Mouse (Mus musculus) adrenal gland, postnatal 25 days (tissue): ENCODE measurements around the gene Umps. TPM values are rescaled to one million over a fixed set of nuclear protein-coding genes. Genes with fewer than 3 reads are reported as not detected.

Experiments used
- DNase-seq: peaks from one replicate; pipeline ENCODE4 v3.0.0; 2021; ENCODE audit warnings: mixed read lengths
- long read RNA-seq: library from polyadenylated mRNA; stranded (forward); transcript quantifications from one replicate; pipeline ENCODE4 v2.0.0, GENCODE M21; 2021
- total RNA-seq: library from RNA; stranded (reverse); gene quantifications from 2 replicates; pipeline ENCODE4 v1.2.3, GENCODE M21; 2021

Gene Umps
- total RNA-seq, result 48.2 and 55.5 TPM in 2 replicates
- long read RNA-seq, transcript Umps-201 (6 exons, 3,484 nt), result major isoform, 117 of 132 reads
- long read RNA-seq, partial matches to known transcripts, result 3 of 132 reads
- long read RNA-seq, other reads (novel, unspliced or antisense), result 10 of 132 reads

DNA sequence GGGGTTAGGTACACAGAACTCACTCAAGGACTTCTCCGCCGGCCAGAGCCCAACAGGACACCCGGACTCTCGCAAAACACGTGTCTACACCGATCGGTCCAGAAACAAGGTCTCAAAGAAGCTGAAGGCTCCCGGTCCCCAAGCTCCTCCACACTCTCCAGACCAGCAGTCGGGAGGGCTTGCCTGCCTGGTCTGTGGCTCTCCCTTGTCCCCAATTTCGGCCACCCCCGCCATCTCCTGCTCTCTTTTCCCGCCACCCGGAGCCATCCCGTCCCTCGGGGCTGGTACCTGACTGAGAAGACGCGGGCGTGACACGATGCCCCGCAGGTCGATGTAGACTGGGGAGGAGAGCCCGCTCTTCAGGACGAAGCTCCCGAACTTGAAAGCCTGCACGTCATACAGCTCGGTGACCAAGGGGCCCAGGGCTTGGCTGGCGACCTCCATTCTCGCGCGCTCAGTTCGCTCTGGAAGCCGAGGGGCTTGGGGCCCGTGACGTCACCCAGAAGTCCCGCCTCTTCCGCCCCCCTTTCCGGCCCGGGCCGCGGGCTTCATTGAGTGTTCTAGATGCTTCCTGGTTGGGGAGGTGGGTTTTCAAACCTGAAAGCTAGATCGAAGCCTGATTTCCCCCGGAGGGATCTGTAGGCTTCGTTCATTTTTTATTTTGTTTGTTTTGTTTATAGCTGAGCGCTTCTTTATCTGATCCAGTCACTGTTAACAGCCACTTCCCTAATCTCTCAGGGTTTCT is at the start of gene Umps:
Gene Umps, minus strand, starts transcription at position 501 of the 745 bp plus-strand sequence.
- DNase-seq, result peak; percentile 84

DNA sequence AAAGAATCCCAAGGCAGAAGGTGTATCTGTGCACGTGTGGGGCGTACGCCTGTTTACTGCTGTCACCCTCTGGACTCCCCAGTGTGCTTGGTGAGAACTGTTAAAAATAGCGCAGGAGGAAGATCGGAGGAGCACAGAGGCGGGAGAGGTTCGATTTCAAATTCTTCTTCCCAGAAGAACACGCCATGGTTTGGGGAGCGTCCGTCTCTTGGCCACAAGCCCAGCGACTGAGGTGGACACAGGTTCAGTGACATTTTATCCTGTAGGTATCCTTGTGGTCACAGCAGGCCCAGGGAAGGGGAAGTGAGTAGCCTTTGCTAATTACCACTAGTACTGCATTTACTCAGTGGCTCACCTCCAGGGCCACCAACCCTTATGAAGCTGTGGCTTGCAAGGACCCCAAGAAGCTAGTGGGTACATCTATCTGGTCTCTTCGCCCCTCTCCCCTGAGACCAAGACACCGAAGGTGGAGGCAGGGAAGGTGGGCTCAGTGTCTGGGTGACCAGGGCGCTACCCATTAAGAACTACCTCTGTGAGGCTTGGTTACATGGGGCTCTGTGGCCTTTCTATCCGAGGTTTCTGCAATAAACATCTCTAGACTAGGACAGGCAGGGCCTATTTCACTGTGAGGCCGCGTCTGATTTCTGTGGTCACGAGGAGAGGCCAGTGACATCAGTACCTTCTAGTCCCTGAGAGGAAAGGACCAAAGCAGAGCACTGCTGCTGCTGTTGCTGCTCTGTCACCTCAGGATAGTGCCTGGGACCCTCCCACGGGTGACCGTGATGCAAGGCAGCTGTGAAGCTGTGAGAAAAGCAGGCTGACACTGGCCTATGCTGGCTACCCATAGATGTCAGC is 45.4 kb upstream of the Umps start:
- DNase-seq, result no peak

DNA sequence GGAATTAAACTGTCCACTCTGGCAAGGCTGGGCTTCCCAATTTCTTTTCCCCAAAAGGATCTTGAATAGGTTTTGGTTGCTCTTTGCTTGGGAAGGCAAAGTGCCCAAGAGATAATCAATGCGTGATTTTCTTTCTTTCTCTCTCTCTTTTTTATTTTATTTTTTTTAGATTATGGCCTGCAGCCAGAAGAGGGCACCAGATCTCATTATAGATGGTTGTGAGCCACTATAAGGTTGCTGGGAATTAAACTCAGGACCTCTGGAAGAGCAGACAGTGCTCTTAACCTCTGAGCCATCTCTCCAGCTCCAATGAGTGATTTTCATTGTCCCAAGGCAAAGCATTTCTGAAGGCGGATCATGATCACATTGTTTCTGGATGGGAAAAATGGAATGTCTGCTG is 42.7 kb upstream of the Umps start:
- no peak for DNase-seq

DNA sequence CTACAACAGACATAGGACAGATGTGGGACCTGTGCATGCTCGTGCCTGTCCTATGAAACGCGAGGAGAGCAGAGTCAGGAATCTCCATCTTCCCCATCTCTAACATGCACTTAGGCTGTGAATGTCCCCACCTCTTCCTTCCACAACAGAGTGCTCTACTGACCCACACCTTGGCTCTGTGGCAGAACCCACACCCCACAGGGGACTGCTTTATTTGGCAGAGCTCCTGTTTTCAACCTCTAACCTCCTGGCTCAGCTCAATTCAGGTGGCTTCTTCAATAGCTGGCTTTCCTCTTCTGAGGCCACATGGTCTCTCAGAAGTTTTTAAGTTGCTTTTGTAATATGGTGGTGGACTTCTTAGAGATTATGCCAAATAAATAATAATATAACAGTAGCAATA is 39.1 kb upstream of the Umps start:
- DNase-seq, result no peak

DNA sequence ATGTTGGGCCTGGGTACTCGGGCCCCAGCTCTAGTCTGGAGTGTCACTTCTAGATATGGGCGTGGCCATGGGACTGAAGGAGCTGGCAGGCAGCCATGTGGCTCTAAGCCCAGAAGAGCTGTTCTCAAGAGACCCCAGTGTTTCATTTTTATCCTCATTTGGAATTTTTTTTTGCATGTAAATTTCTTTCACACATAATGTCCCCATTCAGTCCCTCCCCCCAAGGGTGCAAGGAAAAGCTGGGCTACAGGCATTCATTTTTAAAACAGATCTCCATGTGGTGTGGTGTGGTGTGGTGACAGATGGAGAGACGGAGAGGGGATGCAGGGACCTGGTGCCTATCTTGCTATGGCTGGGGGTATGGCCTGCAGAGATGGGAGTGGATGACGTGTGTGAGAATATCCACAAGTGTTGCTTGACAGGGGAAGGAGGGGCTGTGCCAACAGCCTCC is 37.3 kb upstream of the Umps start:
- no peak for DNase-seq

DNA sequence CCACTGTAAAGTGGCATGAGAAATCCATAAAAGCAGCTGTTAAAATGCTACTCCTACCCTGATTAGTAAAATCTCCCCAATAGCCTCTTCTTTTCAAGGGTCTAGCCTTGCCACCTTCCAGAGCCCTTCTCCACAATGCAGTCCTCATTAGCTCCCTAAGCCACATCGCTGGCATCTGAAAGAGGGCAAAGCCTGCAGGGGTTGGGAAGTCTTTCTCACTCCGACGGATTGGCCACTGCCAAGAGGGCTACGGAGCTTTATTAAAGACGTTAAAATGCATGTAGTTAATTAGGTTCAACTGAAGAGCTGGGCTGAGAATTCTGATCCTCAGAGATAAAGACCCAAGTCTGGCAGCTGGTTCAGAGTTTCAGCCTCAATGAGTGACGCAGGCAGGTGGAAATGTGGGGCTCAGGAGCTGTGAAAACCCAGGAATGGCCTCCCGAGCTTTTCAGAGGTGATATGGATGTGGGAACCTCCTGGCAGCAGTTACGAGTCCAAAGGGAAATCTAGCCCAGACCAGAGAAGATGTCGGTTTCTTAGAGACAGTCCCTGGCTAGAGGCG is 36.8 kb upstream of the Umps start:
- no peak for DNase-seq

DNA sequence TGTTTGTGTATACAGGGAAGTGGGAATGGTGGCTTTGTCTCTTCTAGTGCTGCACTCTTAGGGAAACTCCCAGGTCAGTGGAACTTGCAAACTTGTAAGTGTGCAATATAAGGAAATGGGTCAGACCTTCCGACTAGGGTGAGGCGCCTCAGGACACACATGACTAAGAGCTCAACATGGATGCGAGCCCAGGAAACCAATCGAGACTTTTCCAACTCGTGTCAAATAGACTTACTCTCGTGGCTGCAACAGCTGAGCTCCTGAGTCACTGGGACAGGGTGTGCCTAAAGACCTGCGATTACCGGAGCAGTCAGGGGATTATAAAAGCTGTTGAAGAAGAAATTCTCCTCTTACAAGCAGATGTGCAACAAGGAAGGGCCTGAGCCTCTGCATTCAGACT is 33.9 kb upstream of the Umps start:
- DNase-seq, result no peak

DNA sequence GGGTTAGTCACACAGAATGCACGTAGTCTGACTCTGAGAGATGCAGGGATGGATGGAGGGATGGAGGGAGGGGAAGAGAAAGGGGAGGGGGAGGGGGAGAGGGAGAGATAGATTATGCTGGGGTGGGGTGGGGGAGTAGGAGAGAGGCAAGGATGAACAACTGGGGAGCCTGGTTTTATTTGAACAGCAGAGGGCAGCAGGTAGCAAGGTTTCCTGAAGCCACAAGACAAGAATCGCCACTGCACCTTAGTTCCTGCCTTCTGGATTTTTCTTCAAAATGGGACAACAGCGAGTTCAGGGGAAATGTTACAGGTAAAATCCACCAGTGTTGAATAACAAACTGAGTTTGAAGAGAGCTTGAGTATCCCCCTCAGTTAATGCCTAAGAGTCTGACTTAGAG is 32.5 kb upstream of the Umps start:
- DNase-seq, result peak; percentile 30

DNA sequence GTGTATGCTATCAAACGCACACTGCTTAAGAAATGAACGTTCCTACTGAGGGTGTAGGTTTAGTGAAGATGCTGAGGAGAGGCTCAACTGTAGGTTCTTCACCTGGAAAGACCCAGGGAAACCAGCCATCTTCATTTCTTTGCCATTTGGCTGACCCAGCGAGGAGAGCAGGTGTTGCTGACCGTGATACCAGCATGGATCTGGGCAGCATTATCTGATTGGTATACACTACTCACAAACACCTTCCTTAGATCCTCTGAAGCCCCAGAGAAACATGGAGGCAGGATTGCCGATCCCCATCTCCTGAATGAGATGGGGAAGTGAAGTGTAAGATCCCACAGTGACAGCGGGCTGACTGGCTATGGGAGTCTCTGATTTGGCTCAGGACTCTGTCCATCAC is 31.2 kb upstream of the Umps start:
- DNase-seq, result no peak

DNA sequence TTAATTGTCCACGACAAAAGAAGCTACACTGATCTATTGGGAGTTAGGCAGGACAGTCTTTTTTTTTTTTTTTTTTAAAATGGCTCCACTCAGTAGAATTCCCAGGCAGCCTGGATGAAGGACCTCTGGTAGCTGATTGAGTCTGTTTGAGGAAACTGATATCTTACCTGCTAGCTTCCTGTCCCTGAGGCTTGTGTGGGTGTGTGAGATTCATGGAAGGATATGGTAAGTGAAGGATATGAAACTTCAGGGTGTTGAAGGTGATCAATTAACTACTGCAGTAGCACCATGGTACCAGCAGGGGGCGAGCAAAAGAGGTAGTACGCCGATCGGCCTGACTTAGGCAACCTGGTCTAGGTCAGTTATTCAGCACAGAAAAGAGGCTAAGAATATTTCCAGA is 29.2 kb upstream of the Umps start:
- DNase-seq, result peak; percentile 51

DNA sequence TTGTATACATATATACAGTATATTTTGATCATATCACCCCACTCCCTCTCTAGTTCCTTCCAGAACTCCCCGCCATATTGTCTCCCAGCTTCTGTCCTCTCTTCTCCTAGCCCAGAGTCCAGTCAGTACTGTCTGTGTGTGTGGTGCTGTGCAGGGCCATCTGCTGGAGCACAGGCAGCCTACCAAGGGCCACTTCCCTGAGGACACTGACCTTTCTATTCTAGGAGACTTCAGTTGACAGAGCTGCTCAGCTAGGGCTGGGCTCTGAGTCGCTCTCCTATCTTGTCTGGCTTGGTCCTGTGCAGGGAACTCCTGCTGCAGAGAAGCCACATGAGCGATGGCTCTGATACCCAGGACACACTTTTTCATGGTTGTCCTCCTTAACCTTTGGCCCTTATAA is 28.7 kb upstream of the Umps start:
- no peak for DNase-seq

DNA sequence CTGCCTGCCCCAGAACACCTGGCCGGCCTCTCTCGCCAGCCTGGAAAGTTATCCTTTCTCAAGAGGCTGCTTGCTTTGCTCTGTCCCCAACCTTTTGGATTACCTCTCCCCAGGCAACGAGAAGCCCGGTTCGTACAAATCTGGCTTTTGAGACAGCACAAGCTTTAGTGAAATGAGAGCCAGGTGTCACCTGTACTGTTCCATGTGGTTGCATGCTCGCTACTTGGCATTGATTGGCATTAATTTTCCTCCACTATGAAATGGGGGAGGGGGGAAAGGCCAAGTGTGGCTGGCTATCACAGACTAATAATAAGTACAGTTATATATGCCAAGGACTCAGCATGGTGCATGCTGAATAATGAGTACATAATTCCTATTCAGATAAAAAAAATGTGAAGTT is 27.5 kb upstream of the Umps start:
- no peak for DNase-seq

DNA sequence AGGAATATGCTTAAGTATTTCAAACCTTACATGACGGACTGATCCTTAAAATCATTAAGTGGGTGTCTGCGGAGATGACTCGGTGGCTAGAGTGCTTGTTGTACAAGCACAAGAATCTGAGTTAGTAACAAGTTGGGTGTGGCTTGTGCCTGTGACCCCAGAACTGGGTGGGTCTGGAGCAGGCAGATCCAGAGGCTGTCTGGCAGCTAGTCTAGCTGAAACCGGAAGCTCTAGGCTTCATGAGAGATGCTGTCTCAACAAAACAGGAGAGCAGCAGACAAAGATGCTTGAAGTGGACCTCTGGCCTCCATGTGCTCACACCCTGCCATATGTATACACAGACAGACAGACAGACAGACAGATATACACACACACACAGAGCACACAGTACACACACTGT is 23.9 kb upstream of the Umps start:
- no peak for DNase-seq

DNA sequence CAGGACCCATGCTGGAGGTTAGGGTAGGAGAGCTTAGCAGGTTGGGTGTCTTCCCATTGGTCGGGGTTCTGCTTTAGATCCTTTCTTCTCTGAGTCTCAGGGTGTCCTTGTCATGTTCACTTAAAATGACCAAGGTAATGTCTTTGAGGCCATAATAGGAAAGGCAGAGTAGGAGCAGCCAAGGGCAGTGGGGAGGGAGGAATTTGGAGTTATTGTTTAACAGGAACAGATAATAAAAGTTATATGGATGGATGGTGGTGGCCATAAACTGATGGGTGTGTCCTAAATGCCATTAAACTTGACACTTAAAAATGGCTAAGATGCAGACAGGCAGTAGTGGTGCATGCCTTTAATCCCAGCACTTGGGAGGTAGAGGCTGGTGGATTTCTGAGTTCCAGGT is 22.3 kb upstream of the Umps start:
- no peak for DNase-seq

DNA sequence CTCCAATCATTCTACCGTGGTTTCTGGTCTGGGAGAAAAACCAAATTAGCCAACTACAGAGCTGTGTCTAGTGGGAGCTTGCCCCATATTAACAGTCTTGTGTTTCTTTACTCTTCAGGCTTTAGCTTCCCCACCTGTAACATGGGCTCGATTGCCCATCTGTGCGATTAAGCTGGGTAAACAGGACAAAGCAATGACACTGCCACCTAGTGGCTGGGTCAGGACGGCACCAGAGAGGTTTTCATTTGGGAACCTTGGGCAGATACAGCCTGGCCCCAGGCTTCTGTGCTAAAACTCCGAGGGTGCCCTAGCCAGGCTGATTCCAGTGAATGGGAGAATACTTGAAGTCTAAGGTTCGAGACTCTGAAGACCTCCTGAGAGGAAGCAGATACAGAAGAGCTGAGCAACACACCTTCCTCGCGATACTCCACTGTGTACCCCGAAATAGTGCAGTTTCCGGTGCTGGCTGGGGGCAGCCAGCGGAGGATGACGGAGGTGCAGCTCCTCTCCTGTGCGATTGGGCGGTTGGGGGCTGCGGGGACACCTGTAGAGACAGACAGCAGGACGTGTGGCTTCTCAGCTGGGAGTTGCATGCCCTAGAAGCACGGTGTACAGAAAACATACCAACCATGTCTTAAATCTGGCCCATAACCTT is 21.6 kb upstream of the Umps start:
- DNase-seq, result peak; percentile 67

DNA sequence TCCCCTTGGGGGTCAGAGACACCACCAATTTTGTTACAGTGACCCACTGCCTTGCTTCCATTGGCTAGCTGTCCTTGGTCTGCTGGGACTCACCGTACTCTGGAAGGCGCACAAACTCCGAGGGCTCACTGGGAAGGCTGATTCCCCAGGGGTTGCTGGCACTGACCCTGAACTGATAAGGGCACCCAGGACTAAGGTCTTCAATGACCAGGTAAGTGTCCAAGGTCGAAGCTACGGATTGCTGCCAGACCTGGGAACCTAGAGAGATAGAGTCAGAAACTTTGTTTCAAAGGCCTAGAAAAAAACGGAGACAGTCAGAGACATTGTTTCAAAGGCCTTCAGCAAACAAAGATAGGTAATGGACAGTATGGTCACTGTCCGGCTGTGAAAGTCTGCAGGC is 20.2 kb upstream of the Umps start:
- DNase-seq, result no peak

DNA sequence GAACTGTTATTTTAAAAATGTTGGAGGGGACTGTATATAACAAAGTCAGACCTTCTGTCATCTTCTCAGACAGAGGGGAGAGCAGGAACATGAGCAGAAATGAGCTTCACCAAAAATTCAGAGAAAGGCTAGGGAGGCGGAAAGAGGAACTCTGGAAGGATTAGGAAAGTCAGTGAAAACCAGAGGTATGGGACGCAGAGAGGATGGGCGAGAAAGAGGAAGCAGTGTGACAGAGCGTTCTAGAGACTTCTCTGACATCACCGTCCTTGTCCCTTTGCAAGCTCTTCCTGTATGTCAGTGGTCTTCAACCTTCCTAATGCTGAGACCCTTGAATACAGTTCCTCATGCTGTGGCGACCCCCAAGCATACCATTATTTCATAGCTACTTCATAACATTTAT is 18.5 kb upstream of the Umps start:
- DNase-seq, result no peak

DNA sequence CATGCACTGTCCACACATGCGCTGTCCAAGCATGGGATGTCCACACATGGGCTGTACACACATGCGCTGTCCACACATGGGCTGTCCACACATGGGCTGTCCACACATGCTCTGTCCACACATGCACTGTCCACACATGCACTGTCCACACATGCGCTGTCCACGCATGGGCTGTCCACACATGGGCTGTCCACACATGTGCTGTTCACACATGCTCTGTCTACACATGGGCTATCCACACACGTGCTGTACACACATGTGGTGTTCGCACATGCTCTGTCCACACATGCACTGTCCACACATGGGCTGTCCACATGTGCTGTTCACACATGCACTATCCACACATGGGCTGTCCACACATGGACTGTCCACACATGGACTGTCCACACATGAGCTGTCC is 16.9 kb upstream of the Umps start:
- DNase-seq, result no peak

DNA sequence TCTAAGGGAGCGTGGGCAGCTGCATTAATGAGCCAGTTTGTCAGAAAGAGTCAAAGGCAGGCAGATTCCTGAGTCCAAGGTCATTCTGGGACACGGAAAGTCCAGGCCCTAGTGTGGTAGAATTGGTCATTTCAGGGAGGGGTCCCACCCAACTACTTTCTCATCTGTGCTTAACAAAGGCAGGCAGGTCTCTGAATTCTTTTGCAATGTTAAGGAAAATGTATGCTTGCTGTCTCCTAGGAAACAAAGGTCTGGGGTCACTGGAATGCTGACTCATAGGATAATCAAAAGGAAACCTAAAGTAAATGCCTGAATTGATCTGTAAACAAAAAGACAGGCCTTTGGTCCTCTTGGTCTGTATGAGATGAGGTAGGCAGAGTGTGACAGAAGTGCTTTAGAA is 13.0 kb upstream of the Umps start:
- DNase-seq, result no peak

DNA sequence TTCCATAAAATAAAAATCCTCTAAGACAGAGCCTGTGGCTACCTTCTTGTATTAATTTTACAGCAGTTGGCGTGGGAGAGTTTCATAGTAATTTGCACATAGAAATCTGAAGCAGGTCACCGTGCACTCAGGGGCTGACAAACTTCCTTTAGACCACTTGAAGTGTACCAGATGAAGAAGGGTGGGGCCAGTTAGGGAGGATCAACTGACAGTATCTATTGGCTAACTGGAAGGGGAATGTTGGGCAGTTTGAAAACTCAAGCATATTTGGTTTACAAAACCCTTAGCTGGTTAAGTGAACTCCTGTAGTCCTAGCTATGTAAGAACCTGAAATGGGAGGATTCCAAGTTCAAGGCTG is 424 bp upstream of the Umps start:
- DNase-seq, result no peak

DNA sequence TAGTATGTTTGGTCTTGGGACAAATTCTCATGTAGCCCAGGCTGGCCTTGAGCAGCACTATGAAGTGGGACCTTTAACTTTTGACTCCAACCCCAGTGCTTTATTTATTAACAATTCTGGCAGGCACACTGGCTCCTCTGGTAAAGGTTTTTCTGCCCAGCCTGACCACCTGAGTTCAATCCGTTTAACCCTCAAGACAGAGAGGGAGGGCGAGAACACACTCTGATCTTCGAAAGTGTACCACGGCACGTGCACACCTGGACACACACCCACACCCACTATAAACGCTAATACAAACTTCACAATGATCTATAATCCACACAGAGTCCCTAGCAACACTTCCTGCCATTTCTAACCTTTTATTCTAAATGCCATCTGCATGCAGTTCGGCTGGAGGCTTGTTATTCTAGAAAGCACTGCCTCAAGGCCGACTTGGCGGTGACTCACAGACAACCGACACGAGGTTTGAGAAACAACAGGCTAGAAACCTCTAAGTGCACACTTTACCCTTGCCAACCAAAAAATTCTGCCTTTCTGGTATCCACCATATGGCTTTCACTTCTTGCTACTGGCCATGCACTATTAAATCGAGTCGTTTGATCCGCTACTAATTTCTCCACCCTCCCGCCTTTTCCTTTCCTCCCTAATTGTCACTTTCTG is 830 bp downstream of the Umps start:
- peak; percentile 55 for DNase-seq

DNA sequence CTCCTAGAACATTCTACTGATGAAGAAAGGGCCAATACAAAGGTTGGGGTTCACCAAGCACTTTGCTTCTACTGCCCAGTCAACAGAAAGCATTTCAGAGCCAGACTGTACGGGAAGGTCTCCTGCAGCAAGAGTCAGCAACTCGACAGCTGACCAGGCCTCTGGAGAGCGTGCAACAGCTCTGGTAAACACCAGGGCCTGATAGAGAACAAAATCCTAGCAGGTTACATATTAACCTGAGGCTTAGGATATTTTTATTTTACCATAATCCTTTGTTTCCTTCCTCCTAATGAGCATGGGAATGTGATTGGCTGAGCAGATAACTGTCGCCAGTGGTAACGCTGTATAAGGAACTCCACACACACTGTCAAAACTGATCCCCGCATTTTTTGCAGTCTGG is 3.3 kb downstream of the Umps start:
- DNase-seq, result no peak
